8 mouse cellular contexts compared by ENCODE assay signal in genomic region chr12:65037546-65037937, GRCm38 (mm10). TPM values are rescaled to one million over a fixed set of nuclear protein-coding genes. Genes with fewer than 3 reads are reported as not detected.
DNase-seq lines count a peak whose midpoint lies in the region; ATAC-seq lines count a peak whose summit lies in the region.

No protein-coding gene starts in this region.

- peaks cover 25% of the 10 kb centered on the region for H3K36me3 ChIP-seq in limb, embryonic 10.5 days

- WGBS in limb, embryonic 10.5 days = 49% methylated on average over 4 of the region's 4 CpGs

- H3K4me1 ChIP-seq in limb, embryonic 10.5 days = peaks cover 11% of the 10 kb centered on the region; the same call in 1 of the 2 replicates

- ATAC-seq in monocyte, adult 5-6 weeks (replicated peaks; ENCODE audit: insufficient number of reproducible peaks, low FRiP score, low TSS enrichment, poor library complexity, severe bottlenecking) = peak; percentile 60; the same call in 1 of the 2 replicates
- no peak for ATAC-seq in erythroid progenitor cell, adult 5-6 weeks (replicated peaks; ENCODE audit: low FRiP score, poor library complexity, severe bottlenecking)

- peak overlapping the region; percentile 92 for H3K4me3 ChIP-seq in limb, embryonic 10.5 days

- H3K27me3 ChIP-seq in limb, embryonic 10.5 days (ENCODE audit: low read depth, poor library complexity, severe bottlenecking) = no peaks in the 10 kb centered on the region

- H3K27ac ChIP-seq in limb, embryonic 10.5 days = no peak overlapping the region

- no peaks in the 10 kb centered on the region for H3K9me3 ChIP-seq in limb, embryonic 10.5 days (replicated peaks)

- peak; percentile 40 to 81 for DNase-seq in adrenal gland, adult (ENCODE audit: inconsistent age in 2 of 2, low spot score in 1 of 2)
- no peak for DNase-seq in adrenal gland, adult 18-20 months (ENCODE audit: low spot score in 2 of 2)
- DNase-seq in MEL-GATA-1-ER (ENCODE audit: extremely low read depth, low read depth) = peak; percentile 43
- peak; percentile 78 for DNase-seq in fat pad, adult 2 months (ENCODE audit: extremely low read depth, low read depth, low spot score)
- DNase-seq in limb, embryonic 10.5 days (ENCODE audit: low spot score) = no peak
- DNase-seq in thymus, postnatal 4 days = no peak

RNA-seq across cellular contexts. Expression of gene Prpf39, which starts 1.4 kb away (rescaled TPM):
- 10 to 100 TPM; 31.9 to 34.4 TPM for total RNA-seq in adrenal gland, adult 18-20 months (2021)
- 55.4 and 69.3 TPM in 2 replicates for polyA plus RNA-seq in limb, embryonic 10.5 days (2016; fragmentation: Nextera tagmentation; extraction: Ambion mirVana)
- total RNA-seq in monocyte, adult 5-6 weeks (2017) = 95.9 to 148 TPM (median 102 TPM) in 3 replicates
- total RNA-seq in erythroid progenitor cell, adult 5-6 weeks (2015; ENCODE audit: low replicate concordance) = 58.7 and 62.3 TPM in 2 replicates
- 71.9 and 86.0 TPM in 2 replicates for total RNA-seq in erythroid progenitor cell, adult 5-6 weeks (2017; ENCODE audit: low replicate concordance)

RNA-seq across cellular contexts. Expression of gene Fkbp3, which starts 36.3 kb away (rescaled TPM):
- 100 to 1,000 TPM in 1 of 2 experiments, 10 to 100 TPM in 1; 92.5 to 113 TPM for total RNA-seq in adrenal gland, adult 18-20 months (2021)
- polyA plus RNA-seq in limb, embryonic 10.5 days (2016; fragmentation: Nextera tagmentation; extraction: Ambion mirVana) = 645 and 699 TPM in 2 replicates
- 143 to 181 TPM (median 145 TPM) in 3 replicates for total RNA-seq in monocyte, adult 5-6 weeks (2017)
- 50.1 and 115 TPM in 2 replicates for total RNA-seq in erythroid progenitor cell, adult 5-6 weeks (2015; ENCODE audit: low replicate concordance)
- 12.6 and 53.1 TPM in 2 replicates for total RNA-seq in erythroid progenitor cell, adult 5-6 weeks (2017; ENCODE audit: low replicate concordance)

RNA-seq across cellular contexts. Expression of gene Fancm, which starts 37.9 kb away (rescaled TPM):
- total RNA-seq in adrenal gland, adult 18-20 months (2021) = 10 to 100 TPM in 1 of 2 experiments, 1 to 10 TPM in 1; 6.6 to 11.1 TPM
- polyA plus RNA-seq in limb, embryonic 10.5 days (2016; fragmentation: Nextera tagmentation; extraction: Ambion mirVana) = 16.9 and 17.8 TPM in 2 replicates
- total RNA-seq in monocyte, adult 5-6 weeks (2017) = 8.7 to 19.3 TPM (median 12.0 TPM) in 3 replicates
- total RNA-seq in erythroid progenitor cell, adult 5-6 weeks (2015; ENCODE audit: low replicate concordance) = 69.2 and 70.4 TPM in 2 replicates
- 18.5 and 40.2 TPM in 2 replicates for total RNA-seq in erythroid progenitor cell, adult 5-6 weeks (2017; ENCODE audit: low replicate concordance)

Comparison
In these comparisons a context has a peak if more than half of its experiments do, and no peak if none do; other contexts are left out.
1. DNase-seq: peak in adrenal gland, adult (2 of 2), MEL-GATA-1-ER (single experiment) and fat pad, adult 2 months (single experiment); none in adrenal gland, adult 18-20 months (0 of 2), limb, embryonic 10.5 days (single experiment) and thymus, postnatal 4 days (single experiment).